Mouse (Mus musculus): ENCODE measurements around the gene Gm9803. TPM values are rescaled to one million over a fixed set of nuclear protein-coding genes. Genes with fewer than 3 reads are reported as not detected.
"Not testable (repeated sequence)": the region's sequence is repeated elsewhere in the genome, so short reads cannot be mapped to it uniquely, and the experiment has no call there.

Gm9803 gene
- total RNA-seq (2021), result 10 to 100 TPM in 1 of 2 experiments, 1 to 10 TPM in 1; 8.9 to 13.0 TPM
- long read RNA-seq, experiment 1, transcript Gm9803-201 (1 exons, 563 nt), result major isoform, 9 of 9 reads
- long read RNA-seq, experiment 1, partial matches to known transcripts, result 0 of 9 reads
- long read RNA-seq, experiment 1, other reads (novel, unspliced or antisense), result 0 of 9 reads
- long read RNA-seq, experiment 2, transcript Gm9803-201 (1 exons, 563 nt), result major isoform, 6 of 7 reads
- long read RNA-seq, experiment 2, partial matches to known transcripts, result 0 of 7 reads
- long read RNA-seq, experiment 2, other reads (novel, unspliced or antisense), result 1 of 7 reads

- intact Hi-C loops (cut with DNase I), result not testable (repeated sequence)
Measured at GRCm38 (mm10) chr10:43523931-43524330, at the start of gene Gm9803. TSS of gene Gm9803 (plus strand) at chr10:43524084.

GRCm38 (mm10) chr10:43475376-43475775, 48.5 kb upstream of the Gm9803 start:
- peak in 1 of 2 experiments; percentile 53 for DNase-seq
- intact Hi-C loops (cut with DNase I), result loop anchor here (10.0 kb wide), 1 partner anchor 261 kb away; no protein-coding TSS in a partner anchor

More at GRCm38 (mm10) chr10:43523931-43524330, at the start of gene Gm9803:
- DNase-seq, result not testable (repeated sequence)

GRCm38 (mm10) chr10:43477459-43477858, 46.4 kb upstream of the Gm9803 start:
- intact Hi-C loops (cut with DNase I), result loop anchor here (10.0 kb wide), 1 partner anchor 263 kb away; no protein-coding TSS in a partner anchor
- no peak for DNase-seq

GRCm38 (mm10) chr10:43477865-43478681, 45.8 kb upstream of the Gm9803 start:
- peak; percentile 57 to 59 for DNase-seq
- intact Hi-C loops (cut with DNase I), result loop anchor here (10.0 kb wide), 1 partner anchor 263 kb away; no protein-coding TSS in a partner anchor

- intact Hi-C loops (cut with DNase I), result loop anchor here (1.0 to 10.0 kb wide), 2 partner anchors 61 to 264 kb away; partner anchors contain the start of gene 1700021F05Rik
- DNase-seq, result peak; percentile 67 to 69
Measured at GRCm38 (mm10) chr10:43478751-43479435, 45.0 kb upstream of the Gm9803 start, which contains the start of gene Bend3. TSS of gene Bend3 (plus strand) at chr10:43478831.

GRCm38 (mm10) chr10:43479436-43480157, 44.3 kb upstream of the Gm9803 start:
- intact Hi-C loops (cut with DNase I), result loop anchor here (1.0 to 10.0 kb wide), 2 partner anchors 61 to 265 kb away; partner anchors contain the start of gene 1700021F05Rik
- peak; percentile 93 to 96 for DNase-seq

GRCm38 (mm10) chr10:43480227-43480849, 43.5 kb upstream of the Gm9803 start:
- intact Hi-C loops (cut with DNase I), result no loop called here
- DNase-seq, result no peak

- intact Hi-C loops (cut with DNase I), result no loop called here
- DNase-seq, result no peak
Measured at GRCm38 (mm10) chr10:43481179-43481578, 42.7 kb upstream of the Gm9803 start.

GRCm38 (mm10) chr10:43482021-43482420, 41.9 kb upstream of the Gm9803 start:
- intact Hi-C loops (cut with DNase I), result no loop called here
- no peak for DNase-seq

GRCm38 (mm10) chr10:43483426-43483995, 40.4 kb upstream of the Gm9803 start:
- DNase-seq, result peak; percentile 49 to 73
- intact Hi-C loops (cut with DNase I), result no loop called here

- intact Hi-C loops (cut with DNase I), result no loop called here
- no peak for DNase-seq
Measured at GRCm38 (mm10) chr10:43485751-43486268, 38.1 kb upstream of the Gm9803 start.

GRCm38 (mm10) chr10:43487441-43488010, 36.4 kb upstream of the Gm9803 start:
- intact Hi-C loops (cut with DNase I), result no loop called here

GRCm38 (mm10) chr10:43488258-43488657, 35.6 kb upstream of the Gm9803 start:
- DNase-seq, result no peak
- intact Hi-C loops (cut with DNase I), result no loop called here

More at GRCm38 (mm10) chr10:43487441-43488010, 36.4 kb upstream of the Gm9803 start:
- DNase-seq, result no peak

GRCm38 (mm10) chr10:43489139-43489538, 34.7 kb upstream of the Gm9803 start:
- intact Hi-C loops (cut with DNase I), result no loop called here
- no peak for DNase-seq

- DNase-seq, result no peak
- intact Hi-C loops (cut with DNase I), result no loop called here
Measured at GRCm38 (mm10) chr10:43489550-43489949, 34.3 kb upstream of the Gm9803 start.

- intact Hi-C loops (cut with DNase I), result no loop called here
- DNase-seq, result no peak
Measured at GRCm38 (mm10) chr10:43490034-43490433, 33.9 kb upstream of the Gm9803 start.

GRCm38 (mm10) chr10:43490846-43491245, 33.0 kb upstream of the Gm9803 start:
- DNase-seq, result peak in 1 of 2 experiments; percentile 45
- intact Hi-C loops (cut with DNase I), result no loop called here

GRCm38 (mm10) chr10:43502599-43502998, 21.3 kb upstream of the Gm9803 start:
- intact Hi-C loops (cut with DNase I), result no loop called here
- no peak for DNase-seq

Measured in heart, postnatal 14 days (tissue).